Mouse (Mus musculus): ENCODE data around the gene Arfgef3.
"Not testable (repeated sequence)": the region's sequence is repeated elsewhere in the genome, so short reads cannot be mapped to it uniquely, and the experiment has no call there.

Gene Arfgef3

GRCm38 (mm10) chr10:18584188-18584587 is 159.6 kb downstream of the Arfgef3 start:
- no peak for DNase-seq (ENCODE audit: low read depth)

GRCm38 (mm10) chr10:18572581-18572980 is 171.2 kb downstream of the Arfgef3 start:
- DNase-seq (ENCODE audit: low read depth) = peak; percentile 14

GRCm38 (mm10) chr10:18562940-18563339 is 180.8 kb downstream of the Arfgef3 start:
- DNase-seq (ENCODE audit: low read depth) = peak; percentile 45

GRCm38 (mm10) chr10:18561445-18561844 is 182.3 kb downstream of the Arfgef3 start:
- no peak for DNase-seq (ENCODE audit: low read depth)

GRCm38 (mm10) chr10:18559076-18559475 is 184.7 kb downstream of the Arfgef3 start:
- DNase-seq (ENCODE audit: low read depth) = not testable (repeated sequence)

- DNase-seq (ENCODE audit: low read depth) = no peak
These were observed 194.2 kb downstream of the Arfgef3 start for GRCm38 (mm10) chr10:18549321-18550216.

GRCm38 (mm10) chr10:18547381-18547780 is 196.4 kb downstream of the Arfgef3 start:
- DNase-seq (ENCODE audit: low read depth) = no peak

- peak; percentile 15 for DNase-seq (ENCODE audit: low read depth)
These were observed 197.9 kb downstream of the Arfgef3 start, which contains the start of gene Hebp2 for GRCm38 (mm10) chr10:18545813-18546235. Gene Hebp2 (minus strand): TSS chr10:18546076.

- no peak for DNase-seq (ENCODE audit: low read depth)
These were observed 198.4 kb downstream of the Arfgef3 start for GRCm38 (mm10) chr10:18545309-18545708.

GRCm38 (mm10) chr10:18536889-18537288 is 206.9 kb downstream of the Arfgef3 start:
- no peak for DNase-seq (ENCODE audit: low read depth)

GRCm38 (mm10) chr10:18532293-18532692 is 211.5 kb downstream of the Arfgef3 start:
- DNase-seq (ENCODE audit: low read depth) = no peak

Measured in naive thymus-derived CD4-positive, alpha-beta T cell, adult 2 months (primary cell).